Mouse (Mus musculus): ENCODE results near the gene Tnrc6b. TPM values are rescaled to one million over a fixed set of nuclear protein-coding genes. Genes with fewer than 3 reads are reported as not detected.

Tnrc6b gene
- polyA plus RNA-seq, 1 experiment: 10.0 TPM

- DNase-seq (ENCODE audit: low read depth): no peak
These were observed 258.3 kb downstream of the Tnrc6b start for GRCm38 (mm10) chr15:80969371-80969770.

- no peak for DNase-seq (ENCODE audit: low read depth)
These were observed 263.2 kb downstream of the Tnrc6b start for GRCm38 (mm10) chr15:80974311-80974710.

- DNase-seq (ENCODE audit: low read depth): no peak
These were observed 264.6 kb downstream of the Tnrc6b start for GRCm38 (mm10) chr15:80975666-80976065.

GRCm38 (mm10) chr15:80977620-80978334 lies 266.7 kb downstream of the Tnrc6b start, which contains the start of gene Sgsm3:
Gene Sgsm3, plus strand, starts transcription at chr15:80977765.
- peak; percentile 12 for DNase-seq (ENCODE audit: low read depth)

- no peak for DNase-seq (ENCODE audit: low read depth)
These were observed 268.5 kb downstream of the Tnrc6b start for GRCm38 (mm10) chr15:80979611-80980010.

- no peak for DNase-seq (ENCODE audit: low read depth)
These were observed 270.1 kb downstream of the Tnrc6b start for GRCm38 (mm10) chr15:80981176-80981575.

- DNase-seq (ENCODE audit: low read depth): no peak
These were observed 272.2 kb downstream of the Tnrc6b start for GRCm38 (mm10) chr15:80983264-80983663.

GRCm38 (mm10) chr15:80988331-80988730 lies 277.2 kb downstream of the Tnrc6b start:
- DNase-seq (ENCODE audit: low read depth): no peak

- no peak for DNase-seq (ENCODE audit: low read depth)
These were observed 278.6 kb downstream of the Tnrc6b start for GRCm38 (mm10) chr15:80989712-80990111.

Other genes with a start within 250 kb of the Tnrc6b start
- gene Enthd1, start 146.2 kb upstream of the Tnrc6b start, polyA plus RNA-seq (2012; rRNA removed): 0.10 and 0.11 TPM in 2 replicates
- gene Grap2, start 138.7 kb upstream of the Tnrc6b start, polyA plus RNA-seq (2012; rRNA removed): 0.46 and 0.70 TPM in 2 replicates
- gene Fam83f, start 39.5 kb upstream of the Tnrc6b start, polyA plus RNA-seq (2012; rRNA removed): 5.3 and 5.8 TPM in 2 replicates
- 47.2 and 47.5 TPM in 2 replicates for gene Adsl, start 237.2 kb downstream of the Tnrc6b start, polyA plus RNA-seq (2012; rRNA removed)